Mouse (Mus musculus) kidney, adult 8-10 months (tissue): ENCODE measurements around the gene Ube2b.

Experiments used
- DNase-seq, 2 experiments: peaks; one replicate each; pipeline ENCODE4 v3.0.0; 2022

Gene Ube2b

DNA sequence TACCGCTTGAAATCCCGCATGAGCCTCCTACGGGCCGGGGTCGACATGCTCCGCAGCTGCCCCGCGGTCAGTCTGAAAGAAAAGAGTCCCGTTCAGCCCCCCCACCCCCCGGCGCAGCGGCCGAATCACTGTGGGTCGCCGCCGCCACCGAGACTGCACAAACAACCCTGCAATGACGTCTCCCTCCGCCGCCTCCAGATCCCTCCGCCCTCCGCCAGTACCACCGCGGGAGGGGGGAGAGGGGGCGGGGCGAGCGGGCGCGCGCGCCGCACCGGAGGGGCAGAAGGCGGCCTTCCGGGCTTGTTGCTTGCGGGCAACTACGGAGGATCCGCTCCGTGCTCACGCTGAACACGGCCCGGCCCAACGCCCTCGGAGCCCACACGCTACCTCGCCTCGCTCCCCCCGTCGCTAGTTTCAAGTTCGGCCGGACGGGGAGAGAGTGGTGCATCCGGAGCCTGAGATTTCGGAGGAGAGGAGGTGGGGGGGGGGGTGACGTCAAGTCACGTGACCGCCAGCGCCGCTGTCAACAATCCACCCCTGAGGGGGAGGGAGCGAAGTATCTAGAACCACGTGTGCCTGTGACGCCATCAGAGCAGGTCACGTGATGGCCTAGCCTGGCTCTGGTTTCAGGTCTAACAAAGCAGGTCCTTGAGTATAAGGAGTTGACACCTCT, at the start of gene Ube2b:
Gene Ube2b (minus strand): TSS at position 473 of the 673 bp plus-strand sequence.
- DNase-seq, result peak; percentile 98

DNA sequence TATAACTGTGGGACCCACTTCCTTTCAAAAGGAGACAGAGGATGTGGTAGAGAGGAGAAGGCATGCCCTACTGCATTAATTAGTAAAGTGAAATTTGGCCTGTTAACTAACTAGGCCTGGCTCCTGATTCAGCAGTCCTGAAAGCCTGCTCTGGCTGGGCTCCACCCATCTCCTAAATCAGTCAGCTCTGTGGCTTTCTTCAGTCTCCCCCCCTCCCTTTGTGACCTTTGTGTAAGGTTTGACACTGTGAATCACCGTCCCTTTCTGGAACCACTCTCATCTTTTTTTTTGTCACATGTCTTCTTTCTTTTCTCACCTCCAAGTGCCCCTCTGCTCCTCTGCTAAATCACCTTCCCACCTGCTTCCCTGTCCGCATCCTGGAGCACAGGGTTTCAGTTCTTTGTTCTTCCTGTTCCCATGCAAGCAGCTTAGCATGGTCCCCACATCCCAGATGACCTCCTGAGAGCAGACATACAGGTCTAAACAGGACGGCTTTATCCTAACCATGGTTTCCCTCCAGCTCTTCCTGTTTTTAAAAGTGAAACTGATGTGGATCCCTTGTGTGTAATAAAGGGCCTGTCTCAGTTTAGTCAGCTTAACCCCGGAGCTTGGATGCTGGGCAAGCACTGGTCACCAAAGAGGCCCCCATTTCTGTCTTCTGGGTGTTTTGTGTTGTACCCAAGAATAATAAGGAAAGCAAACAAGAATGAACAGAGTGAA, 46.0 kb upstream of the Ube2b start:
- DNase-seq, result peak; percentile 22 to 54

DNA sequence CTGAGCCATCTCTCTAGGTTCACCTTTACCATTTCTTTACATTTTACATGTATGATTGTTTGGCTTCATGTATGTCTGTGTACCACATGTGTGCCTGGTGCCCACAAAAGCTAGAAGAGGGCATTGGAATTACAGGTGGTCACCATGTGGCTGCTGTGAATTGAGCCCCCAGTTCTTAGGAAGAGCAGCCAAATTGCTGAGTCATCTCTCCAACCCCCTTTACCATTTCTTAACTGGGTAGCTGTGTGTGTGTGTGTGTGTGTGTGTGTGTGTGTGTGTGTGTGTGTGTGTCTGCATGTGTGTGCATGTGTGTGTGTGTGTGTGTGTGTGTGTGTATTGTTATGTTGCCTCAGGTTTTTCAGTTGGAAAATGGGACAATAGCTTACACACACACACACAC, 43.6 kb upstream of the Ube2b start:
- no peak for DNase-seq

DNA sequence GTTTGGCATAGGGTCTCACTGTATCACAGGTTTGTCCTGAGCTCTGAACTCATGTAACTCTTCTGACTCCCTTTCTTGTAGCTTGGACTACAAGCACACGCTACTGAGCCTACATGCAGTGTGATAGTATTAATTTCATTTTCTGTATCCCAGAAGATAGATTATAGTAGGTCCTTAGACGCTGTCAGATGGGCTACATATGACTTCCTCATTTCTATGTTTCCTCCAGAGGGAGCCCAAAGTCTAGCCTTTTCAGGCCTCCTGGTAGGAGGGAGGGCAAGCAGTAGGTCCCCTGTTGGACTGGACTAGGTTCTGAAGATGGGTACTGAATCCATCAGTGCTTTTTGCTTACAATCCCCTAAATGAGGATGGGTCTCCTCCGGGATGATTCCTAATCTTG, 42.7 kb upstream of the Ube2b start:
- DNase-seq, result no peak

DNA sequence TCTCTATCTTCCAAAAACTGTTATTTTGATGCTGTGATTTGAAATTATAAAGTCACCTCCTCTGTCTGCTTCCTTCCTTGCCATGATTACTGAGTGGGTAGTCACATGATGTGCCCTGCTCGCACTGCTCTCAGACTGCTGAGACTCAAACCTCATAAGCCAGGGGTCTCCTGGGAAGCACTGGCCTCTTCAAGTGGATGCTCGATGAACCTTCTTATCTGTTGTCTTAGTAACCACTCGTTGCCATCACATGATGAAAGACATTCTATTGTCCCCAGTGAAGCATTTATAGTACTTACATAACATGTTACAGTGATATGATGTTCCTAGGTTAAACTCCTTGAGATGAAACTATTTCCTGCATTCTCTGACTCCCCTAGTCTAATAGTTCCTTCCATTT, 37.1 kb upstream of the Ube2b start:
- no peak for DNase-seq

DNA sequence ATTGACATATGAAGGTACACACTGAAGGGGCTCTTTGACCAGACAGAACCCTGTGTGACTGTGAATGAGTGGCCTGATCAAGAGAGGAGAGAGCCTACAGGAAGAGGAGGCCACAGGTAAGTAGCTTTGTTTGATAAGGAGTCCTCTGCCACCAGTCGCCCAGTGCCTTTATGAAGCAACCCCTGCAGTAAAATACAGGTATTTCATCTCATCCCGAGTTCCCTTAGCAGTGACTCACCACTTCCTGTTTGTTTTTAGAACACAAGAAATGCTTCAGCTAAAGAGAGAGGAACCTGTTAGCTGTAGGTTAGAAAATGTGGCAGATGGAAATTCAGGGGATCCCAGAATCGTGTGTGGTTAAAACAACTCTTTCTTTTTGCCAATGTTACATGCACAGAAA, 35.3 kb upstream of the Ube2b start:
- no peak for DNase-seq

DNA sequence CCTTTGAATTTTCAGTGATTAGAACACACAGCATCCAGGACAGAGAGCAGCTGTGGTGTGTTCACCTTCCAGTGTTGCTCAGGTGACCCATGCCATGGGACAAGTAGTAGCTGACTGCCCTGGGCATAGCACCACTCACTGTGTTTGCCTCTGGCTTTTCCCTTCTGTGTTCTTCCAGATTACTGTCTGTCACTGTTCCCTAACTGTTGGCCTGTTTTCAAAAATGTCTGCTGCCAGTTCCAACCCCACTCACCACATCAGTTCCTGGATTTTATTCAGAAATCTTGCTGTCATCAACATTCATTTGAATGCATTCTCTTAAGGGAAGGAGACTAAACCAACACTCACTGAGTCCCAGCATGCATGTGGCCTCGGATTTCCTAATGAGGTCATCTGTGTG, 33.4 kb upstream of the Ube2b start:
- no peak for DNase-seq

DNA sequence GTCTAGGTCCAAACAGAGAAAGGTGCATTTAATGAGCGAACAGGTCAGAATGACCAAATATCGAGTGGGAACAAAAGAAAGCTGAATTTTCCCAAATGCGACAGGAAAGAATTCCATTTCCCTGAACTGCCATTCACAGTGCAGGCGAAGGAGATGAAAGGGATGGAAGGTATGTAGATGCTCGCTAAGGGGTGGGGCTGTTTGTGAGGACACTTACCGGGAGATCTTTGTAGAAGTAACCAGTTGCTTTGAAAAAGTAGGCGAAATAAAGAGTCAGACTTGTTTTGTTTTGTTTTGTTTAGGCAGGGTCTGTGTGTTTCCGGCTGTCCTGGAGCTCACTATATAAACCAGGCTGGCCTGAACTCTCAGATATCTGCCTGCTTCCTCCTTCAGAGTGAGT, 31.8 kb upstream of the Ube2b start:
- DNase-seq, result no peak

DNA sequence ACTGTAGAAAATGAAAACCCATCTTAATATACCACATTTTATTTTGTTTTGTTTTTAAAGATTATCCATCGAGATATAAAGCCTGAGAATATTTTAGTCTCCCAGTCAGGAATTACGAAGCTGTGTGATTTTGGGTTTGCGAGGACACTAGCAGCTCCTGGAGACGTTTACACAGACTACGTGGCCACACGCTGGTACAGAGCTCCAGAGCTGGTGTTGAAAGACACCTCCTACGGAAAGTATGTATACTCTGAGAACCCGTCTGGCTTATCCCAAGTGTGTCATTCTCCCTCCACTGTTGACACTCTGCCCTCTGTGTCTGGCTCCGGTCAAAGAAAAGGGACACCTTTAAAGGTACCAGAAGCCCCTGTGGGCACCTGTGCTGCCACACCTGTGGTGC, 17.7 kb upstream of the Ube2b start:
- no peak for DNase-seq

DNA sequence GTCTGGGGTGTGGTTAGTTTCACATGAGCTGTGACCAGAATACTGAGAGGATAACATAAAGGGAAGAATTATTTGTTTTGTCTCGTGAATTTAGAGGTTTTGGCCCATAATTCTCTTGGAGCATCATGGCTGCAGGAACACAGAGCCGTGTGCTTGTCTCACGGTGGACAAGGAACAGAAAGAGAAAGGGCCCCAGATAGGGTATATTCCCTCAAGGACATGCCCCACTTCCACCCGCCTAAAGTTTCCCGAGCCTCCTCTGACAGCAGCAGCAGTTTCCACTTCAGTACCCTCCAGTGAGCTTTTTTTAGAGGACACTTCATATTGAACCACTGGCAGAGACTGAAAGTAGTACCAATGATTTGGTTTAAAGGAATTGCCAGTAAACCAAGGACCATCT, 11.0 kb upstream of the Ube2b start:
- no peak for DNase-seq

DNA sequence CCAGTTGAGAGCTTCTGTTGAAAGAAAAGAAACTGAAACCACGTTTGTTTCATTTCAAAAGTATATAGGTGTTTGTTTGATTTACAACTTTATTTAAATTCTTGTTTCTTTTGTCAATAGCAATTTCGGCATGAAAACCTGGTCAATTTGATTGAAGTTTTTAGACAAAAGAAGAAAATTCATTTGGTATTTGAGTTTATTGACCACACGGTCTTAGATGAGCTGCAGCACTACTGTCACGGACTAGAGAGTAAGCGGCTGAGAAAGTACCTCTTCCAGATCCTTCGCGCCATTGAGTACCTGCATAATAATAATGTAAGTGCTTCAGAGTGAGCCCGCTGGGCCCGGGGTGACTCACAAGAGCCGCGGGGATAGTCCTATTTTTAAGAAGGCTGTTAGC, 10.4 kb upstream of the Ube2b start:
- DNase-seq, result no peak

DNA sequence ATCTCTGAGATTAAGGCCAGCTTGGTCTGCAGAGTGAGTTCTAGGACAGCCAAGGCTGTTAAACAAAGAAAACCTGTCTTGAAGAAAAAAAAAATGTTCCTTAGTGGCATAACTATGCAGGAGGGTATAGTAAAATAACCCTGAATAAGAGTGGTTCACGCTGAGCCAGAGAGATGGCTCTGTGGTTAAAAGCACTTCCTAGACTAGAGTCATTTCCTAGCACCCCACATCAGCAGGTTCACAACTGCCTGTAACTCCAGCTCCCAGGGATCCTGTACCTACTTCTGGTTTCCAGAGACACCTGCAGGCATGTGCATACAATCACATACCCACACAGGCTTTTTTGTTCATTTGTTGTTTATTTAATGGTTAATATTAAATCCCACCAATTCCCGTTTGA, 5.0 kb upstream of the Ube2b start:
- no peak for DNase-seq

DNA sequence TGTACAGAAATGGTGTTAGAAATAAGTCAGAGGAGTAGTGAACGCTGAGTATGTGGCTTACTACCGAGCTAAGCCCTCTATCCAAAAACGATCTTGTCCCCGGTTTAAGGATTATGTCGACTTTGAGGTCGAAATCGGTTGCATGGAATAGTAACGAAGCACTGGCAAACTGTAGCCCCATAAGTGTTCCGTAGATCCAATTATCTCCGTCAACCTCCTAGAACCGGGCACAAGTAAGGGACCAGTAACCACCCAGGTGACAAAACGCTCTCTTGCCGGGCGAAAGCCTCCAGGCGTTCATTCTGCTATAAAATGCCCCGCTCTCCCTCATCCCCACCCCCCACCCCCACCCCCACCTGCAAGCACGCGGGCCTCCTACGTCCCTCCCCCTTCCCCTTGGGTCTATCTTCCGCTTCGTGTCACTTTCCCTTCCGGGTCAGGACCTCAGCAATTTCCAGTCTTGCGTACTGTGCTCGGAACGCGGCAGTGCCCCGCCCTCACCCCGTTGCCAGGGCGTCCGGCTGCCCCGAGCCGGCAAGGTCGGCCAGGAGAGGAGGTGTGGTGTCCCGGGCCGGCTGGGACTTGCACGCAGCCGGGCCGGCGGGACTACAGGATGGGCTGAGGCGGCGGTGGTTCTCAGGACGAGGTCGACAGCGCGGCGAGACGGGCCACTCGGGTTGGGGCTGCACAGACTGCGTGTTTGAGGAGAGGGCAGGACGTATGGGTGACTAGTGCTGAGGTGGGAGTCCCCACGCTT, 3.4 kb upstream of the Ube2b start, which contains the start of gene Cdkl3:
Gene Cdkl3 (plus strand): TSS at position 450 of the 757 bp plus-strand sequence.
- peak; percentile 96 to 97 for DNase-seq

DNA sequence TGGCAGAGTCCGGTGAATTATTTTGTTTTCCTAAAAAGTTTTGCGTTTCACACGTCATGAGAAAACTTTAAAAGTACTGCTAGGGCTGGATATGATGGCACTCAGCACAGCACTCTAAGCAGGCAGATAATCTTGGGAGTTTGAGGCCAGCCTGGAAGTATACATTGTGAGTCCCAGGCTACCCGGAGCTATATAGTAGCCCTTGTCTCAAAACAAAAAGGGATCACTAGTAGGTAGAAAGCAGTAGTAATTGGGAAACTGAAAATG, 2.9 kb upstream of the Ube2b start:
- no peak for DNase-seq

DNA sequence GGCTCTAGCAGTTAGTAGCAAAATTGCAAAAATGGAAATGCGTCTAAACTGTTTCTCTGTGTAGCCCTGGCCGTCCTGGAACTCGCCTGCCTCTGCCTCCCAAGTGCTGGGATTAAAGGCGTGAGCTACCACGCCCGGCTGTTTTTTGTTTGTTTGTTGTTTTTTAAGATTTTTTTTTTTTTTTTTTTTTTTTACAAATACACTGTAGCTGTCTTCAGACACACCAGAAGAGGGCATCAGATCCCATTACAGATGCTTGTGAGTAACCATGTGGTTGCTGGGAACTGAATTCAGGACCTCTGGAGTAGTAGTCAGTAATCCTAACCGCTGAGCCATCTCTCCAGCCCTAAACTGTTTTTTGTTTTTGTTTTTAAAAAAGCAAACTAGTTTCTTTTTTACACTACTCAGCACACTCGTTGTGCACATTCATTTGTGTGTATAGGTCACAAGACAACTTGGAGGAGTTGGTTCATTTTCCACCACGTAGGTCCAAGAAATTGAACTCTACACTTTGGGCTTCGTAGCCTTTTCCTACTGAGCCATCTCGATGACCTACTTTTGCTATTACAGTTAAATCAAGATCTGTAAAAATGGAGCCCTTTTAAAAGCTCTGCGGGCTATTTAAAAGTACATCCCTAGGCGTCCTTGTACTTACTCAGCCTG, 2.4 kb upstream of the Ube2b start:
- peak in 1 of 2 experiments; percentile 35 for DNase-seq

DNA sequence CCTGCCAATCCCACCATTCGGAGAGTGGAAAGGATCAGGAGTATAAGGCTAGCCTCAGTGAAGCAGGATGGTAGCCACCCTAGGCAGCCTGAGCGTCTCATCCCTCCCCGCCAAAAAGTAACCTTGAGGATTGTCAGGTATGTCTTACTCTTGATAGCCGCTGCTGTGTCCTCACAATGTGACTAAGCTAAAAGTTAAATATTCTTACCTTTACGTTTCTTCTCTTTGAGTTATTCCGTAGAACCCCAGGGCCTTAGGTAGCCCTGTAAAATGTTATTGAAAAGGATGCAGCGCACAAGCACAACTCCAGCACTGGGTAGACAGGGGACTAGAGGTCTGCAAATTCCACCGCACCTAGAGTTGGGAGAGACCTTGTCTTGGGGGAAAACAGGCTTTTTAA, 1.3 kb upstream of the Ube2b start:
- no peak for DNase-seq

DNA sequence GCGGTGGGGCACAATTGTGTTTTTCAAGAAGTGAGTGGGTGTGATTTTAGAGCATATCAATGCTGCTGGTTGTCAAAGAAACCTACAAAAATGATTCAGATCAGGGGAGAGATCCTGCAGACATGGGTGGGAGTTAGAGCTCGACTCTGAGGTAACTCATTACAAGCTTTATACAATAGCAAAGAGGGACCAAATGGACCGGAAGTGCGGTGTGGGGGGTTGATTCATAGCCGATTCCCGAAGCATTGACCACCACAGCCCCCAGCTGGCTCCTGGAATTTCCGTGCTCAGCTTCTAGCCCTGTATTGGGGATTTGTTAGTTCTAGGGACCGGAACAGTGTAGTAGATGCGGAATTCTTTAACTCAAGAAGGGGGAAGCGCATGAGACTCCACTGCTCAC, 779 bp upstream of the Ube2b start:
- no peak for DNase-seq

DNA sequence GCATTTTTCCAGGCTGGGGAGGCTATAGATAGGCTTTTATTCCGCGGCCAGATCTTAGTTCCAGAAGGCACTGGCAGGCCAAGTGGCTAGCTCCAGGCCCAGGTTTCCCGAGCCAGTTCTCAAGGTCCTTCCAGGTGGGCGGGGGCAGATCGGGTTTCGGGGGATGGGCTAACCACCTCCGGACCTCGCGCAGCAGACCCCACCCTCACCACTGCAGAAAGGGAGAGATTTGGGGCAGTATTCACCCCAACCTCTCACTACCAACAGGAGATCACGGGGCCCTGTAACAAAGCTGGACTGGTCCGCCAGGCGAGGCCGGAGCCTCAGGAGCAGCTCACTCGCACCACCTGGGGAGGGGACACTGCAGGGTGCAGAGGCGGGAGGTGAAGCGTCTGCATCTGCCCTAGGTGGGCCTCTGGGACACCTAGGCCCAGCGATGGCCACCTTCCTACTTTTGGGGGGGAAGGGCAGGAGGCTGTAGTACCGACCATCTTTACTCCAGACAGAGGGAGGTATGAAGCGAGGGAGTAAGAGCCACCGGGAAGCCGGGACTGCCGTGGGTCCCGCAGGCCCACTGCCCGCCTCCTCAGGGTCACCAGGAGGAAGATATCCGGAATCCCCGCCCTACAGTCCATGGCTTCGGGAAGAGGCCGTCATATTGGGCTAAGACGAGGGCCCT, 812 bp downstream of the Ube2b start:
- peak; percentile 71 to 73 for DNase-seq

DNA sequence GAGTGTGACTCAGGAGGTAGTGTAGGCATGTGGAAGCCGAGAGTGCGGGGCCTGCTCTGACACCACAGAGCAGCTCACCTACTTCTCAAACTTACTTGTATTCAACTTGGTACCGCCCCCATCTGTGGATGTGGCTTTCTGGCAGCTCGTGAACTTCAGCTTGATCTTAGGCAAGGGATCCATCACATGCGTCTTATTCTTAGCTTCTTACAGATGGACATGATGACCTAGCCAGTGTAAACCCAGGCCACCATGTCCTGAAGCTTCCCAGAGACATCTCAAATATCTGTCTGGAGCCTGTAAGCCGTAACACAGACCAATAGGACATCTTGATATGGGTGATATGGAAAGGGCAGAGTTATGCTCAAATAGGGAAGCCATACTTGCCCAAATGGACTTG, 28.9 kb downstream of the Ube2b start:
- no peak for DNase-seq

DNA sequence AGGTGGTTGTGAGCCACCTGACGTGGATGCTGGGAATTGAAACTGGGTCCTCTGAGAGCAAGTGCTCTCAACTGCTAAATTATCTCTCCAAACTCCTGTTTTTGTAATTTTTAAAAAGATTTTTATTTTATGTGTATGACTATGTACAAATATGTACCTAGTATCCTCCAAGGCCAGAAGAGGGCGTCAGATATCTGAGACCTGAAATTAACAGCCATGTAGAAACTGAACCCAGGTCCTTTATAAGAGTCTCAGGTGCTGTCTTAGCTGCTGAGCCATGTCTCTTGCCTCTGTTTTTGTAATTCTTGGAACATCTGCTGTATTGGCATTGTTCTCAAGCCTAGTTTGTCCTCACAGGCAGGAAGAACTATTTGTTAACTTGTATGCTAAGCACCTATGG, 31.1 kb downstream of the Ube2b start:
- no peak for DNase-seq

DNA sequence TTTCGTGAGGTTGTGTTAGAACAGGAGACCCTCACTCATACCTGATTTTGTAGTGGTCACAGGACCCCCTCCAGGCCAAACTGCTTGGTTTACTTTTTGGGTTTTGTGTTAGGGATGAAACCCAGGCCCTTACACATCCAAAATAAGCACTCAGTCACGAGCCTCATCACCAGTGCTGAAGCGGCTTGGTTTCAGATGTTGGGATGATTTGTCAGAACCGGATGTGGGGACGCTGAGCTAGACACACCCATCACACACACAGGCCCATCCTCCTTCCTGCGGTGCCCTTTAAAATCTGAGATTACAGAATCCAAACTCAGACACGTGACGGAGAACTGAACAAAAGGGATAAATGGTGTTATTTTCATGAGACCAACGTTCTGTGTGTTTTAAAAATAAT, 31.7 kb downstream of the Ube2b start:
- DNase-seq, result no peak

DNA sequence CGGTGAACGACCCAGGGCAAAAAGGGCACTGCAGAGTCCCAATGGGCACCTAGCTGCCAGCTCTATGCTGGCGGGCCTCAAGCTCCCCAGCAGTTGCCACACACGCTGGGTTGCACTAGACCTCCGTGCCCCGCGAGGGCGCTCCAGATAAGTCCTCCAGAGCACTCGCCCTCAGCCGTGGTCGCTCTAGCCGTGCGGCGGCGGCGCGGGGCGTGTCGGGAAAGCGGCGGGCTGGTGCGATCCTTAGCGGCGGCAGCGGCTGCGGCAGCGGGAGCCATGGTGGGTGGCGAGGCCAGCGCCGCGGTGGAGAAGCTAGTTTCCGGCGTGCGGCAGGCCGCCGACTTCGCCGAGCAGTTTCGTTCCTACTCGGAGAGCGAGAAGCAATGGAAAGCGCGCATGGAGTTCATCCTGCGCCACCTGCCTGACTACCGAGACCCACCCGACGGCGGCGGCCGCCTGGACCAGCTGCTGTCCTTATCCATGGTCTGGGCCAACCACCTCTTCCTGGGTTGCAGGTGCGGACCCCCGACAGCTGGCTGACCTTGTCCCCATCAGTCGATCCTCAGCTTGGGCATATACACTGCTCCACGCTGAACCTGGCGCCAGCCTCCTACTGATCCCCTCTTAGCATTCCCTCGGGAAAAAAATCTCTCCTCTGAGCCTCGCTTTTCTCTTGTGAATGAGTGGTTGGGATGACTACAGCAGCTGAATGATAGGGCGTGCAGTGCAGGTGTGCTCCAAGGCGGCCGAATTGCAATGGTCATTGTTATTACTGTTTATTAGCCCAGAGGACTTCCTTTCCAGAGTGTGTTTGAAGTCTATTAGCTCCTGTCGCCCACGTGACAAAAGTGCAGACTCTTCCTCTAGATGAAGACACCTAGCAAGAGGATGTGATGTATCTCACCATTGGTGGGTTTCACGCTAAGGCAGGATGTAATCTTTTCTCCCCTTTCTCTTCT, 32.8 kb downstream of the Ube2b start, which contains the start of gene Cdkn2aipnl:
Gene Cdkn2aipnl (plus strand): TSS at position 219 of the 959 bp plus-strand sequence.
- peak; percentile 93 to 96 for DNase-seq
